Mouse (Mus musculus) thymus, postnatal 36 days (tissue): Measurements from ENCODE around the gene Smurf2.

Experiments
- DNase-seq, 2 experiments: peaks; one replicate each; pipeline ENCODE4 v3.0.0; 2022; ENCODE audit warnings: mixed read lengths in 2 of 2

Smurf2 gene

GRCm38 (mm10) chr11:106905707-106906106, 14.8 kb downstream of the Smurf2 start:
- DNase-seq: no peak

- DNase-seq: no peak
Observed at GRCm38 (mm10) chr11:106899804-106900203, 20.7 kb downstream of the Smurf2 start.

GRCm38 (mm10) chr11:106896561-106897168, 23.9 kb downstream of the Smurf2 start:
- DNase-seq: no peak

- DNase-seq: no peak
Observed at GRCm38 (mm10) chr11:106883656-106884055, 36.9 kb downstream of the Smurf2 start.

GRCm38 (mm10) chr11:106872650-106873049, 47.9 kb downstream of the Smurf2 start:
- DNase-seq: no peak

GRCm38 (mm10) chr11:106851438-106851837, 69.1 kb downstream of the Smurf2 start:
- no peak for DNase-seq

GRCm38 (mm10) chr11:106842002-106842401, 78.5 kb downstream of the Smurf2 start:
- no peak for DNase-seq

- no peak for DNase-seq
Observed at GRCm38 (mm10) chr11:106828079-106828478, 92.4 kb downstream of the Smurf2 start.

- DNase-seq: no peak
Observed at GRCm38 (mm10) chr11:106824403-106824802, 96.1 kb downstream of the Smurf2 start.

GRCm38 (mm10) chr11:106823741-106824140, 96.8 kb downstream of the Smurf2 start:
- DNase-seq: no peak

- no peak for DNase-seq
Observed at GRCm38 (mm10) chr11:106822911-106823310, 97.6 kb downstream of the Smurf2 start.

- DNase-seq: no peak
Observed at GRCm38 (mm10) chr11:106822491-106822890, 98.0 kb downstream of the Smurf2 start.

- DNase-seq: no peak
Observed at GRCm38 (mm10) chr11:106821397-106821796, 99.1 kb downstream of the Smurf2 start.

- peak; percentile 15 to 33 for DNase-seq
Observed at GRCm38 (mm10) chr11:106820972-106821371, 99.5 kb downstream of the Smurf2 start.

GRCm38 (mm10) chr11:106820252-106820651, 100.3 kb downstream of the Smurf2 start:
- no peak for DNase-seq

- DNase-seq: no peak
Observed at GRCm38 (mm10) chr11:106819595-106819994, 100.9 kb downstream of the Smurf2 start.

- no peak for DNase-seq
Observed at GRCm38 (mm10) chr11:106818341-106818740, 102.2 kb downstream of the Smurf2 start.

- DNase-seq: no peak
Observed at GRCm38 (mm10) chr11:106817808-106818207, 102.7 kb downstream of the Smurf2 start.

- no peak for DNase-seq
Observed at GRCm38 (mm10) chr11:106817156-106817555, 103.4 kb downstream of the Smurf2 start.

GRCm38 (mm10) chr11:106816316-106816715, 104.2 kb downstream of the Smurf2 start:
- DNase-seq: no peak

GRCm38 (mm10) chr11:106815761-106816160, 104.8 kb downstream of the Smurf2 start:
- DNase-seq: no peak

GRCm38 (mm10) chr11:106815331-106815730, 105.2 kb downstream of the Smurf2 start:
- no peak for DNase-seq

- DNase-seq: no peak
Observed at GRCm38 (mm10) chr11:106814601-106815320, 105.8 kb downstream of the Smurf2 start.

- DNase-seq: no peak
Observed at GRCm38 (mm10) chr11:106812410-106813136, 107.9 kb downstream of the Smurf2 start.
